Mouse (Mus musculus) ES-E14 (cell line): Measurements from ENCODE around the gene Ssr1.

Source experiments
- CHD2 ChIP-seq: IDR thresholded peaks from 2 replicates; pipeline ENCODE4 v1.6.1; 2014; ENCODE audit warnings: mild to moderate bottlenecking, low read depth, low read length, inconsistent platforms
- HCFC1 ChIP-seq: IDR thresholded peaks from 2 replicates; pipeline ENCODE4 v1.6.1; 2012; ENCODE audit warnings: low read length, inconsistent platforms, borderline replicate concordance; ENCODE audit not compliant: insufficient read depth
- MAFK ChIP-seq: IDR thresholded peaks from 2 replicates; pipeline ENCODE4 v1.6.1; 2014; ENCODE audit warnings: mild to moderate bottlenecking, low read depth, low read length, inconsistent platforms; ENCODE audit not compliant: insufficient read depth
- ZC3H11A ChIP-seq: IDR thresholded peaks from 2 replicates; pipeline ENCODE4 v1.6.1; 2012; ENCODE audit warnings: low read depth, mild to moderate bottlenecking, inconsistent platforms, low read length, borderline replicate concordance

- TF ChIP-seq MAFK: no peak
- no peak for TF ChIP-seq ZC3H11A
- no peak for TF ChIP-seq CHD2
- TF ChIP-seq HCFC1: no peak
These were observed 51.1 kb downstream of the Ssr1 start for GRCm38 (mm10) chr13:37942887-37943331.
